Mouse (Mus musculus): Measurements from ENCODE around the gene Bub1b.

Bub1b gene

GRCm38 (mm10) chr2:118663804-118664766 lies 66.1 kb downstream of the Bub1b start:
- DNase-seq (ENCODE audit: extremely low spot score, low read depth, low spot score): no peak

DNA sequence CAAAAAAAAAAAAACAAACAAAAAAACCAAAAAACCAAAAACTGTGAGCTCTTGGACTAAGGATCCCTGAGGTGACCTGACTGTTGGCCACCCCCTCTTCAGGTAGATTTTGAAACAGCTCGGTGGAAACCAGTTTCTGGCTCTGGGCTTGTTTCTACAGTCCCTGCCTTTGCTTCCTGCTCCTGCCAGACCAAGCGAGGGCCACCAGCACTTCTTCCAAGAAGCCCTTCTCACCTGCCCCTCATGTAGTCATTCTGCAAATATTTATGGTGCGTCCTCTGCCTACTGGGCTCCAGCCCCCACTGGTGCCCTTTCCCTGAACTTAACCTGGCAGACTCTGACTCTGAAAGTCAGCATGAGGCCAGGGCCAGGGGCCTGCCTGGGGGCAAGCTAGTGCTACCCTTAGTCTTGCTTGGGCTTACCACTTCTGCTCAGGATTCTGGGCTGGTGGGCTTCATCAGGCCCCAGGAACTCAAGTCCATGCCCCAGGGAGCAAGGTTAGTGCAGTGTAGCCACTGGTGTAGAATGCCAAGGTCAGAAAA lies 67.0 kb downstream of the Bub1b start:
- no peak for DNase-seq (ENCODE audit: extremely low spot score, low read depth, low spot score)

- no peak for DNase-seq (ENCODE audit: extremely low spot score, low read depth, low spot score)
These were observed 67.6 kb downstream of the Bub1b start for GRCm38 (mm10) chr2:118665616-118666015.

DNA sequence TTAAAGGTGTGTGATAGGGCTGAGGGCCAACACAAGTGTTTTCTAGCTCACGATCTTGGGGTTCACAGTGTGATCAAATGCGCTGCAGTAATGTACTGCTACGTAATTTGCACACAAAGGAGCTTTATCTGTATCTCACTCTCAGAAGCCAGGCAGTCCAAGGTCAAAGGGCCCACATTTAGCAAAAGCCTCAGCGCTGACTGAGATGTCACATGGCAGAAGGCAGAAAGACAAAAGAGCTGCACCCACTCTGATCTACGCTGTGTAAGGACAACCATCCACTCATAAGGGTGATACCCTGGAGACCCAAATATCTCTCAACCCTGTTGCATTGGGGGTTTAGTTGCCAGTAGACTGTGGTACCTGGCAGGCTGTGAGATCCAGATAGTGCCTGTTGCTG lies 69.2 kb downstream of the Bub1b start:
- DNase-seq (ENCODE audit: extremely low spot score, low read depth, low spot score): no peak

DNA sequence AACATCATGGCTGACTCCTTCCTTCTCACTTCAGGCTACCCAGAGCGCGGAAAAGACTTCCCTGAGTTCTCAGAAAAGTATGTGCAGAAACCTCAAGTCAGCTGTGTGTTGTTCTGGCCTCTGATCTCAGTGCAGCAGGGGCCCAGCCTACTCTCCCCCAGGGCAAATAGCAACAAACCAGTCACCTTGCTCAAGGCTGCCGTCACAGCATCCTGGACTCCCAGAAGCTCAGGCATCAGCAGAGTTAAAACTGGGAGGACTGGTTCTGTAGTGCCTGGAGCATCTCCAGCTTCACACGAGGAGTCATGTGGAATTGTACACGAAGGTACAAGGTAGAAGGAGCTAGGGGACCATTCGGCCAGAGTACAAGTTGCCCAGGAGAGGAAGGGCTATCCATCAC lies 71.2 kb downstream of the Bub1b start:
- DNase-seq (ENCODE audit: extremely low spot score, low read depth, low spot score): no peak

DNA sequence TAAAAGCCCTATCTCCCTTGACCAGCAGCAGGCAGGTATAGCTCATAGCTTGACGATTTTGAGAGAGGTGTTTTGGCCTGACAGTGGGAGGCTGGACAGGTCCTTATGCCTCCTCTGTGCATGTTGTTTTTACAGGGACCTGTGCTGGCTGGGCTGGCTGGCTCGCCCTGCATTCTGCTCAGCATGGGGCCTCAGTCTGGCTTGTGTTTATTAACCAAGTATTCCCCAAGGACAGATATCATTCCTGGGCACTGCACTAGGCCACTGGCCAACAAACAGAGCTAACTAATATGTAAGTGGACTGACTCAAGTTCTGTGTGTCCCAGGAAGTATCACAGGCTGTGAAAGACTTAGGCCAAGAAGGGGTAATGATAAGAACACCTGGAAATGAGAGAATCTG lies 71.8 kb downstream of the Bub1b start:
- DNase-seq (ENCODE audit: extremely low spot score, low read depth, low spot score): no peak

GRCm38 (mm10) chr2:118671728-118672127 lies 73.7 kb downstream of the Bub1b start:
- DNase-seq (ENCODE audit: extremely low spot score, low read depth, low spot score): no peak

DNA sequence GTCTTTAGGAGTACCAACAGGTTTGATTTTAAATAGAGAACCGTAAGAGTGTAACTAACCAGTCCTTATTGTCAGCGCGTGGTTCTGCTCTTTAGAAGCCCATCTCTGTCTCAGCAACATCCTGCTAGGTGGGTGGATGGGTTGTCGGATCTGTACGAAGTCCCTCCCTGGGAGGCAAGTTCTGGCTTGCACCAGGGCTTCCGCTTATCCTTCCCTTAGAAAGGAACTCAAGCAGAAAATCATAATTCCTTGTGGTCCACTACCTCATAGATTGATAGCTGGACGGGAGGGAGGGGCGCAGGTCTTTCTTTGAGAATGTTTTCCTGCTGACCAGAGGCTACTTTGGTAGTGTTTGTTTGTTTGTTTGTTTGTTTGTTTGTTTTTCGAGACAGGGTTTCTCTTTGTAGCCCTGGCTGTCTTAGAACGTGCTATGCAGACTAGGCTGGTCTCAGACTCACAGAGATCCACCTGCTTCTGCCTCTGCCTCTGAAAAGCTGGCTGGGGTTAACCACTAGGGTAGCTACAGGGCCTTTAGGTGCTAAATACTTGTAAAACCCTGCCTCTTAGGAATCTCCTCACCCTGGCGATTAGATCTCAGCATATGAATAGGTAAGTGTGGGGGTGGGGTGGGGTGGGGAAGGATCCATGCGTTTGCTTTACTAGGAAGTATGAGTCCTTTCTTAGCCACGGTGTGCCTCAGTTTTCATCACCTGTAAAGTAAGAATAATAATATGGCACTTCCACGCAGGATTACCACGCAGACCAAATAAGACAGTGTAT lies 75.9 kb downstream of the Bub1b start:
- DNase-seq (ENCODE audit: extremely low spot score, low read depth, low spot score): no peak

- DNase-seq (ENCODE audit: extremely low spot score, low read depth, low spot score): no peak
These were observed 76.5 kb downstream of the Bub1b start for GRCm38 (mm10) chr2:118674500-118674899.

DNA sequence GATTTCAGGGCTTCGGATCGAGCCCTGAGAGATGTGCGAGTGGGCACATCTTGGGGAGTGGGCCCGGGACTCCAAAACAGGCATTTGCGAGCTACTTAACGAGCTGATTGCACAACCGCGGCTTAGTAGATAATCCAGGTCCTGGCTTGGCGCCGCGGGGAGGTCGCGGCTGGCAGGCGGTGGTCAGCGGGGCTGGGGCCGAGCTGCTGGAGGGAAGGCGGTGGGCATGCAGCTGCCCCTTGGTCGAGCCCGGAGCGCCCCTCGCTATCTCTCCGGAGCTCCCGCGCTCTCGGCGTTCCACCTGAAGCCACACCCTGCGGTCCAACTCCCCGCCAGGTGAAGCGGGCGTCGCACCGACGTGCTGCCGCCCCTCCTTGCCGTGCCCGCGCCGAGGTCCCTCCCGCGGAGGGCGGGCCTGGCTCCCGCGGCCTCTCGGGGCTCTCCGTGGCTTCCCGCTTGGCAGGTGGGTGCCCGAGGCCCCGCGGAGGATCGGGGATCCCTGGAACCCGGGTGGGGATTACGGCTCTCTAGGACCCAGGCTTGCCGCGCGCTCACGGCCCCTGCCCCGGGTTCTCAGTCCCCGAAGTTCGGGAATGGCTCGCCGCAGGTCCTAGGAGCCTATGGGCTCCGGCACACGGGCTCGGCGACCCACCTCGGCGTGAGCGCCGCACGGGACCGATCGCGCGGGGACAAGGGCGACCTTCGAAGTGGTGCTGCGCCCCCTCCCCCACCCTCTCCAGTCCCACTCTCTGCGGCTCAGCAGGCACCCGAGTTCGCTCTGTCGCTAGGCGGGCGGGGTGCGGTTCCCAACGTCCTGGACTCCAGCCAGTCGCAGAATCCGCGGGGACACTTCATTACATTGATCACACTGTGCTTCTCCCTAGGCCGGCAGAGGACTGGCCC lies 79.1 kb downstream of the Bub1b start:
- DNase-seq (ENCODE audit: extremely low spot score, low read depth, low spot score): no peak

DNA sequence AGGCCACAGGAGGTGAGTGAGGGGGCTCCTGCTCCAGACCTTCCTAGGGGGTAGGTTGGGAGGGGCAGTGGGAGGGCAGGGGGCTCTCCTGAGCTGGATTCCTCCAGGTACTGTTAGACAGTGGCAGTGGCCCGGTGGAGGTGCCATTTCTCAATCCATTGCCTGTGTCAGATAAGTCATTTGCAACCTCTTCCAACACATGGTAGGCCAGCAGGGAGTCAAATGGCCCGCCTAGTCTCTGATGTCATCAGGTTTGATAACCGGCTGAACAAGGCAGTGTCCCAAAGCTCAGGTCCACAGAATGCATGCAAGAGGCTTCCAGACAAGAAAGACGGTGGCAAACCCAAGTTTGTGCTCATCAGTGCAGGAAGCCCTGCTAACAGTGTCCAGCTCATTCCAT lies 79.8 kb downstream of the Bub1b start:
- DNase-seq (ENCODE audit: extremely low spot score, low read depth, low spot score): no peak

GRCm38 (mm10) chr2:118679577-118679976 lies 81.6 kb downstream of the Bub1b start:
- no peak for DNase-seq (ENCODE audit: extremely low spot score, low read depth, low spot score)

- no peak for DNase-seq (ENCODE audit: extremely low spot score, low read depth, low spot score)
These were observed 82.9 kb downstream of the Bub1b start for GRCm38 (mm10) chr2:118680926-118681325.

GRCm38 (mm10) chr2:118682544-118683260 lies 84.7 kb downstream of the Bub1b start:
- DNase-seq (ENCODE audit: extremely low spot score, low read depth, low spot score): no peak

DNA sequence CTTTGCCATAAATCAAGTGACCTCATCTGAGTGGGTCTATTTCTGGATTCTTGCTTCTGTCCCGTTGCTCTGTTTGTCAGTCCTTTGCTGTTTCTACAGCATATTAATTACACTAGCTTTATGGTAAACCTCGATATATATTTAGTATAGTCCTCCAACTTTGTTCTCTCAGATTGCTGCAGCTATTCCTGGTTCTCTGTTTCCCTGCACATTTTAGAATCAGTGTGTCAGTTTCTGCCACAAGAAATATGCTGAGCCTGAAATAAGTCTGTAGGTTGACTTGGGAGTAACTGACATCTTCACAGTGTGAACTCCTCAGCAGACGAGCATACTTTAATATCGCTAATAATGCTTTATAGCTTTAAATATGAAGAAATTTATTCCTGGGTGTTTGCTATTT lies 87.1 kb downstream of the Bub1b start:
- DNase-seq (ENCODE audit: extremely low spot score, low read depth, low spot score): no peak

DNA sequence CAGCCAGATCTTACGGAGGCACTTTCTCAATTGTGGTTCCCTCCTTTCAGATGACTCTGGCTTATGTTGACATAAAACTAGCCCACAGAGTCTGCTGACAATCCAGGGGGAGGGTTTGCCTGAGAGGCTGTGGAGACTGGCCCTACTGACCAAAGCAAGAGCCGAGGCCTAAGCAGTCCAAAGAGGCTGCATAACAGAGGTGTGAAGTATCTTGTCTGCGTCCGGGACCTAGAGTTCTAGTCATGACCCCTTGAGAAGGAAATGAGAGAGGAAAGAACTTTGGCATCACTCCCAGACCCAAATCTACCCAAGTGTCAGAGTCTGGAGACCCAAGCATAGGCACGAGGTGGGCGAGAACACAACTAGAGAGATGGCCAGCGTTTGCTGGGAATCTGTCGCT lies 88.7 kb downstream of the Bub1b start:
- DNase-seq (ENCODE audit: extremely low spot score, low read depth, low spot score): no peak

DNA sequence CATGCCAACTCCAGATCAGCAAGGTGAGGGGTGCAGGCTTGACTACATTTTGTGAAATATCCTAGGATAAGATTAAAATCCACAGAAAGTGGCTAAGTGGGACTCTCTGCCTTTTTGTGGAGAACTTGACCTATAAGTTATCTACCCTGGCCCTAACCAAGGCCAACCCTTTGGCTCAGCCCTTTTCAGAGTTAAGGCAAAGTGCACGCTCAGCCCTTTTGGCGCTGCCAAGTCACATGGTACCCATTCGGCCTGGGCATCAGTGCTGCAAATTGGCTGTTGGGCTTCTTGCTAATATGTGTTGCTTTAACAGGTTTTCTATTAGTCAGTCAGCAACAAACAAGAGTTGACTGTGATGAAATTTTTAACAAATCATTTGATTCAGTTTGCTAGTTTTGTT lies 89.8 kb downstream of the Bub1b start:
- DNase-seq (ENCODE audit: extremely low spot score, low read depth, low spot score): no peak

- no peak for DNase-seq (ENCODE audit: extremely low spot score, low read depth, low spot score)
These were observed 91.9 kb downstream of the Bub1b start for GRCm38 (mm10) chr2:118689875-118690274.

All from hindlimb bud, embryonic 11.5 days (tissue).